ENCODE assay signal across 25 mouse cellular contexts in genomic region chr3:151931096-151931495, GRCm38 (mm10).
DNase-seq lines count a peak whose midpoint lies in the region; ATAC-seq and TF ChIP-seq lines count a peak whose summit lies in the region.
"Had no signal": no experiment of that assay in that cellular context is flagged by ENCODE, and none has a peak within 500 bp of the region (broad histone marks: within the 10 kb centered on the region; RNA-seq: fewer than 3 reads in every experiment).

No protein-coding gene starts in this region.

- H3K4me3 ChIP-seq in embryonic fibroblast, embryonic 13.5 days (ENCODE audit: insufficient read depth, low read length) = no peak overlapping the region
- H3K4me3 ChIP-seq in heart, adult 2 months = no peak overlapping the region

- no peaks in the 10 kb centered on the region for H3K79me2 ChIP-seq in heart, adult 2 months (replicated peaks; ENCODE audit: control insufficient read depth, insufficient read depth, low read length)

- no peak for ATAC-seq in monocyte, adult 5-6 weeks (replicated peaks; ENCODE audit: insufficient number of reproducible peaks, low FRiP score, low TSS enrichment, poor library complexity, severe bottlenecking)
- ATAC-seq: activated CD4-positive, CD25-positive, alpha-beta regulatory T cell, adult 4 months; CD4-positive, CD25-positive, alpha-beta regulatory T cell, adult 4 months; Patski had no signal

- no peaks in the 10 kb centered on the region for H3K27me3 ChIP-seq in heart, adult 2 months (ENCODE audit: control insufficient read depth, insufficient read depth, low read length)
- H3K27me3 ChIP-seq: CH12.LX, Patski had no signal

- DNase-seq in 3T3-L1 (ENCODE audit: low read depth, low spot score) (peak; percentile 85), NIH3T3 (ENCODE audit: low read depth) (peak; percentile 89), adipocyte (ENCODE audit: low spot score) (peak; percentile 53)
- no peak for DNase-seq in urinary bladder, postnatal 4 days (ENCODE audit: low spot score in 2 of 2)
- no peak for DNase-seq in heart, adult 2 months
- no peak for DNase-seq in cerebellum, adult 9-10 months
- DNase-seq: adrenal gland, adult 2 months; adrenal gland, adult 8-10 months; adrenal gland, postnatal 10 days; adrenal gland, postnatal 14 days; adrenal gland, postnatal 25 days; adrenal gland, postnatal 36 days; B cell, adult 2 months; cerebellum, adult 11 months; cerebellum, adult 11-12 months; cerebellum, adult 18-20 months; cerebellum, adult 2 months; cerebellum, adult 8-10 months had no signal

- no peak for TF ChIP-seq POLR2A in embryonic fibroblast, embryonic 13.5 days (IDR thresholded peaks at IDR 0.05; ENCODE audit: low read depth, low read length)
- TF ChIP-seq POLR2A in heart, adult 2 months (IDR thresholded peaks at IDR 0.05; ENCODE audit: insufficient read depth, low read depth, low read length) = no peak

- peak overlapping the region; percentile 65 for H3K27ac ChIP-seq in embryonic fibroblast, embryonic 13.5 days (ENCODE audit: insufficient read depth, low read length)
- no peak overlapping the region for H3K27ac ChIP-seq in heart, adult 2 months

- H3K9ac ChIP-seq in heart, adult 2 months (ENCODE audit: low read depth, low read length) = no peak overlapping the region

- peaks cover 5% of the 10 kb centered on the region; the same call in 1 of the 2 replicates for H3K4me1 ChIP-seq in embryonic fibroblast, embryonic 13.5 days (ENCODE audit: control insufficient read depth, insufficient read depth, low read length)
- no peaks in the 10 kb centered on the region for H3K4me1 ChIP-seq in heart, adult 2 months (ENCODE audit: control insufficient read depth, insufficient read depth, low read length)

- no peaks in the 10 kb centered on the region for H3K36me3 ChIP-seq in heart, adult 2 months (ENCODE audit: control insufficient read depth, insufficient read depth, low read length)
- H3K36me3 ChIP-seq: G1E had no signal

- TF ChIP-seq EP300 in heart, adult 2 months (IDR thresholded peaks at IDR 0.05; ENCODE audit: insufficient read depth, low read depth, low read length) = no peak

- intact Hi-C loops in heart, adult 2 months (cut with DNase I) = loop anchor here (5.0 kb wide), 1 partner anchor 39 kb away; no protein-coding TSS in a partner anchor

- TF ChIP-seq CTCF in embryonic fibroblast, embryonic 13.5 days (IDR thresholded peaks at IDR 0.05; ENCODE audit: borderline replicate concordance, insufficient read depth, low read length) = no peak
- no peak for TF ChIP-seq CTCF in heart, adult 2 months (IDR thresholded peaks at IDR 0.05)

- WGBS in heart, adult 2 months = 85% methylated on average over 3 of the region's 3 CpGs

Comparison
In these comparisons a context has a peak if more than half of its experiments do, and no peak if none do; other contexts are left out.
1. DNase-seq: peak in 3T3-L1 (single experiment), NIH3T3 (single experiment) and adipocyte (single experiment); none in urinary bladder, postnatal 4 days (0 of 2), heart, adult 2 months (0 of 2) and cerebellum, adult 9-10 months (single experiment).